Mouse (Mus musculus): ENCODE measurements at regions not wholly inside any gene's neighbourhood (a gene's known extent, or its start where the extent isn't known, plus 50 kb on each side); places are given as distances from the start of the nearest gene placed in this dataset.
A peak's percentile ranks its signal among the peaks of the same experiment; 100 is the strongest.

DNA sequence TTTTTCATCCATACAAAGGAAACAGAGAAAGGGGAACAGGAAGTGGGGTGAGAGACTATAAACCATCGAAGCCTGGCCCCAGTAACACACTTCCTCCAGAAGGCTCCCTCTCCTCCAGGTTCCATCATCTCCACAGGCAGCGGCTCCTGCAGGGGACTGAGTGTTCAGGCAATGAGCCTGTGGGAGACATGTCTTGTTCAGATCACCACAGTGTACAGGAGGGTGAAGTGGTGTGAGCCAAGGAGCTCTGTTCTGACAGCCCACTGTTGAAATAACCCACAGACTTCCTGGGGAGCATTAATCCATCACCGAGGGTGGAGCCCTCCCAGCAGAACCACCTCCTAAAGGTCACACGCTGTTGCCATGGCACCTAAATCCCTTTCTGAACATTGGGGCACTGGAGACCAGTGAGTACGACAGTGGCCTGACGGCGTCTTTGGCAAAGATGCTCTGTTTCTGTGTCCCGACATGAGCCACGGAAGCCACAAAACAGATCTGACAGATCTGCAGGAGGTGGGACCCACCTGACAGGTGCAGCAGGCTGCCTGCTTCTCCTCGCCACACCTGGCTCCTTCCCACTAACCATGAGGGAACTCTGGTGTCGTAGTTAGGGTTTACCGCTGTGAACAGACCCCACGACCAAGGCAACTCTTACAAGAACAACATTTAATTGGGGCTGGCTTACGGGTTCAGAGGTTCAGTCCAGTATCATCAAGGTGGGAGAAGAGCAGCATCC, 60.9 kb downstream of the Psmg1 start:
- no peak for DNase-seq (ENCODE audit: low spot score in 2 of 2)
- intact Hi-C loops (cut with DNase I): no loop called here

DNA sequence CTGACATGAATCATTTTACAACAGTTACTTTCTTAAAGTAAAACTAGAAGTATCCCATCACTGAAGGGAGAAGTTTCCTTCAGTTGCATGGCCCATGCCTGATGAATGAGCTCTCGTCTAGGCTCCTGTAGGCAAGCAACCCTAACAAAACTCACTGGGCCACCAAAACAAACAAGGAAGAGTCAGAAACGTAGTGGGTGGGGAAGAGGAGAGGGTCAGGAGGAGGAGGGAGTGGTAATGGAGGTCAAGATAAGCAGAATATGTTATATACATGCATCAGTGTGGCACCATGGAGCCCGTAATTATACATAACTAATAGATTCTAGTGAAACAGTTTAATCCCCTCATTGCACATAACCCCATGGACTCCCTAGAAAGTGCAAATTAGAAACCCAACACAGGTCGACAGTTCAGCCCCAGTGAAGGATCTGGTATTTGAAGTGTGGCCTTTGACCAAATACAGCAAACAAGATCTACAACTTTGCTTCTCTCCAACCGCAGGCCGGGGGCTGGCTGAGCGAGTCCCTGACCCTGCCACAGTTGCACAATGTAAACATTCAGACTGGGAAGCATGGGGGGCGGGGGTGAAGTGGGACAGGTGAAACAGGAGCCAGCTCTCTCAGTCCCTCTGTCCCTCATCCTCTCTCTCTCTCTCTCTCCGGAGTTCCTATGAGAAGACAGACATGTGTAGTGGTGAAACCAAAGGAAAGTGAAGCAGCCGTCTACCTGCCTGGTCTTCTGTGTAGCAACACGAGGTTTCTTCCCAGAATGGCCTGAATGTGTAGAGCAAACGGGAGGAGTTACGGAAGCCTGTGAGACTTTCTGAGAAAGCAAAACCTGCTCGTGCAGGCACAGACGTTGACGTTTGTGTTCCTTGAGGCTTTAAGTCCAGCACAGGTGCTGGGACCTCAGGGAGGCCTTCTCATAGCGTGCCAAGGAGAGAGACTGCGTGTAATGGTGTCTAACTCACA, 62.2 kb downstream of the Psmg1 start:
- no peak for DNase-seq (ENCODE audit: low spot score in 2 of 2)
- intact Hi-C loops (cut with DNase I): no loop called here

DNA sequence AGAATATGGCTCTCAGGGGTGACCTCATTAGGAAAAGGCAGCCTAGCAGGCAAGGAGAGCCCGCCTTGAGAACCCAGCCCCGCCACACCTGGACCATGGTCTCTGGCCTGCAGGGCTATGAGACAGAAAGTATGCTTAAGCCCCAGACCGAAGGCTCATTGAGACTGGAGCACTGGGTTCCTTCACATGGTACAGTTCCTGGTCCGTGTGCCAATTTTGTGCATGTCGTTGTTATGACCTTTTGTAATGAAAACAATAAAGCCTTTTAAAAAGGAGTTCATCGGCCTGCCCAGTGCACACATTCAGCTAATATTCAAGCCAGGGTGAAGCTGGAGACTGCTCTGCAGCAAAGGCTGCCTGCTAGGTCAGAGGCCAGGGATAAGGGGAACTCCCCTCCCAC, 64.2 kb downstream of the Psmg1 start:
- intact Hi-C loops (cut with DNase I): no loop called here

DNA sequence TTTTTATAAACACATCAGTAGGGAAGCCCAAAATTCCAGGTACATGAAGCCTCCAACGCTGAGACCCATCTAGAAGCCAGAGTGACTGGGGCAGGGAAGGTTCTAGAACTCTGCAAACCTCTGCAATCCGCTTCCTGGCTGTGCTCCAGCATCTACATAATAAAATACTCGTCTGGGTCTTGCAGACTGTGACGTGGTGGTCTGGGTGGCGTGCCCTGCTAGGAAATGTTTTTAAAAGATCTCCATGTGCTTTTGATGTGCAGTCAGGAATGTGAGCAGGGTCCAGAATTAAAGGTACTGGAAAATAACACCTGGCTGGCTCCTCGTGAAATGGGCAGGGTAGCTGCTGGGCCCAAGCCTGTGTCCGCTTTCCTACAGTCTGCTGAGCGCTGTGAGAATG, 66.0 kb downstream of the Psmg1 start:
- DNase-seq (ENCODE audit: low spot score in 2 of 2): no peak
- intact Hi-C loops (cut with DNase I): no loop called here

More for the DNA sequence above, 64.2 kb downstream of the Psmg1 start:
- DNase-seq (ENCODE audit: low spot score in 2 of 2): no peak

DNA sequence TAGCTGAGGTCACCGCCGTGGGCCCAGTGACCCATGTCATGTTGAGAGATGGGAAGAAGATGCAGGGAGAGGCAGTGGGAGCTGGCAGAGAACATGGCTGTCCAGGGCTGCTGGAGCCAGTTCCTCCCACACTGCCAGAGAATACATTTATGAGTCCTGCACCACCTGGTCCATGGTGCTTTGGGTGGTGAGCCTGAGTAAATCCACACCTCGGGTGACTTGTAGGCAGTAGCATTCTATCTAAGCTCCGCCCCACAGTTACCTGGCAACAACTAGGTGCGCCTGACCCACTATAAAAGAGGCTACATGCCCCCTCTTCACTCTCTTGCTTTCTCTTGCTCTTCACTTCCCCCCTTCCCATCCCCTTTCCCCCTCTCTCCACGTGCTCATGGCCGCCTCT, 66.8 kb downstream of the Psmg1 start:
- intact Hi-C loops (cut with DNase I): no loop called here
- DNase-seq (ENCODE audit: low spot score in 2 of 2): no peak

DNA sequence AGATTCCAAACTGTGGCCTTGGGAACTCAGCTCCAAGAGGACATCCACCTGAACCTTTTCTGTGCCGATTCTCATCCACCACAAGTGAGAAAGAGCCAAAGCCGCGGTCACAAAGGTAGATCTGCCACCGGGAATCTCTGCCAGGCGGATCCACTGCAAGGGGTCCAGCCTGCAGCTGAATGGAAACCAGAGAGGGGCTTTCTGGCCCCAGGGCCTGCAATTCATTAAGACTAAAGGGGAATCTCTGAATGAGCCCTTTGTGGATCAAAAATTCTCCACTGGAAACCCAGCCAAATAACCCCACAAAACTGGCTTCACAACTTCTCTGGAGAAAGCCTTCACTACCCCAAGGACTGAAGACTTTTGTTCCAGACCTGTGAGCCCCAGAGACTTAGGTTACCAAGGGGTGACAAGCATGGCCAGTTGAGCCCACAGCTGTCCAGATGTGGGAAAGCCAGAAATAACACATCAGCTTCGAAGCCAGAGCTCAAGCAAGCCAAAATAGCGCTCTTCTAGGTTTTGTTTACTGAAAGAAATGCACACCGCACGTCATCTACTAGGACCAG, 68.3 kb downstream of the Psmg1 start:
- no peak for DNase-seq (ENCODE audit: low spot score in 2 of 2)
- intact Hi-C loops (cut with DNase I): no loop called here

DNA sequence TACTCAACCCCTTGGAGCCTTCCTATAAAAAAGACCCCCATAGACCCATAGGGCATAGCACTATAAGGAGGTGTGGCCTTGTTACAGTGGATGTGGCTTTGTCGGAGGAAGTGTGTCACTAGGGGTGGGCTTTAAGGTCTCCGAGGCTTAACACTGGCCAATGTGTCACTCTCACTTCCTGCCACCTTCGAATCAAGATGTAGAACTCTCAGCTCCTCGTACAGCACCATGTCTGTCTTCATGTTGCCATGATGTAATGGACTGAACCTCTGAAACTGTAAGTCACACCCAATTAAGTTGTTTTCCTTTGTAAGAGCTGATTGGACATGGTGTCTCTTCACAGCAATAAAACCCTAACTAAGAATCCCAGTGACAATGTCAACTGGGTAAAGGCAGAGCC, 69.6 kb downstream of the Psmg1 start:
- no peak for DNase-seq (ENCODE audit: low spot score in 2 of 2)
- intact Hi-C loops (cut with DNase I): no loop called here

DNA sequence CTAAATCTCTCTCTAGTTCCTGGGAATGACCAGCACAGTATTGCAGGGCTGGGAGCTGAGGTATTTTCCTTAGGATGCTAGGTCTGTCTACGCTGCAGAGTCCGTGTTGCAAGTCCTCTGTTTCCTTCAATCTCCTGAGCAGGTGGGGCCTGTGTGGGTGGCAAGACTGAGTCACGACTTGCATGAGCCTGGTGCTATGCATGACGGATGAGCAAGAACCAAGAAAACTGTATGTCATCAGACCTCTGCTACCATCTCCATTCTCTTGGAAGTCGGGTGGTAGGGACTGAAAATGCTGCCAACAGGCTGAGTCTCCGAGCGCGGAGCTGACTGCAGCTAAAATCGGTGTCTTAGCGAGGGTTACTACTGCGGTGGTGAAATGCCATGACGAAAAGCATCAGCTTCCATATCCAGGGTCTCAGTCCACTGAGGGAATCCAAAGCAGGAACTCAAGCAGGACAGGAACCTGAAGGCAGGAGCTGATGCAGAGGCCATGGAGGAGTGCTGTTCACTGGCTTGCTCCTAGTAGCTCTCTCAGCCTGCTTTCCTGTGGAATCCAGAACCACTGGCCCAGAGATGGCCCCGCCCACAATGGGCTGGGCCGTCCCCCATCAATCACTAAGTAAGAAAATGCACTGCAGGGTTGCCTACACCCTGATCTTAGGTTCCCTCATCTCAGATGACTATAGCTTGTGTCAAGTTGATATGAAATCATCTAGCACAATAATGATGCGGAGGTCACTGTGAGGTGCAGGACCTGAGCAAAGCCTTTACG, 71.9 kb downstream of the Psmg1 start:
- intact Hi-C loops (cut with DNase I): no loop called here
- DNase-seq (ENCODE audit: low spot score in 2 of 2): peak in 1 of 2 experiments; percentile 73

DNA sequence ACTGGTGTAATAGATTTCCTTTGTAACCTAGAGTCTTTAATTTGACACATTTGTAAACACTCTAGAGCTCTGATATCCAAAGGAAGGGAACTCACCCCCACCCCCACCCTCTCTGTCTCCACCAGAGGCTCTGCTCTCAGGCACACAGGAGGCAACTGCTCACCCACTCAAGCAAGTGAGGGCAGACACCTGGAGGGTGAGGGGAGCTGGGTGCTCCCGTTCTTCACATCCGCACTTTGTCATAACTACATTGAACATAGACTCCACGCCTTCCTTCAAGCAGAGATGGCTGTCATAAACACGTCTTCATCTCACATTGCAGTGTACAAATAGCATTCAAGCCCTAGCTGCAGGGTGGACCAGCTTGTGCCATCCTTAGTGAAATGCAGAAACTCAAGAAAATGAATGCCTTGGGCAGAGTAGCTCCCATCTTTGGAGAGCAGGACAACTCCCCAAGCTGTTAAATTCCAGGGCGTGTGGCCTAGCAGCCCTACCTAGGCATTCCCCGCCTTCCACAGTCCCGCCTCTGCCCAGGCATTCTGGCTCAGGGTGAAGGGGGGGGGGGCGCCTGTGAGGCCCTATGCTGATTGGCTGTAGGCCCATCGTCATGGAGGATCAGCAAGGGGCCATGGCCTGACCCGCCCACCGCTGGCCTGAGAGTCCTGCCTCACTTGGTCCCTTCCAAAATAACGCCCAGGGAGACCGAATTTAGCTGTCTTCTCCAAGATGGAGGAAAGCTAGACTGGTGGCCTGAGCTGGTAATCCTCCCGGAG, 72.9 kb downstream of the Psmg1 start:
- DNase-seq (ENCODE audit: low spot score in 2 of 2): no peak
- intact Hi-C loops (cut with DNase I): no loop called here

DNA sequence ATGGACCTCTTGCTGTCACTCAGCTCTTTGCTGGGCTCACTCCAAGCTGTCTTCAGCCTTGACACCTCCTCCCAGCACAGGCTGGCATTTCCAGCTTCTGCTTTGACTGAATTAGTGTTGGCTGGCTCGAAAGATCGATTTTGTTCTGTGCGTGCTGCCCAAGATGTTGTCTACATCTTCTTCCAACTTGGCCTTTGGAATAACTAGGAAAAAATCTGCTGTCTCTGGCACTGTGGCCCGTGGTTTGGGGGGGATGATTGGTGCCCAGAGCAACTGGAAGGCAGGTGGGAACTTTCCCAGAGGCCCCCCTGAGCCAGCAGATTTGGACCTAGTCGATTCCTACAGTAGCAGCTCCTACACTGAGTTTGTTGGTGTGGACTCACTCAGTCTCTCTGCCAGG, 76.9 kb downstream of the Psmg1 start:
- intact Hi-C loops (cut with DNase I): no loop called here
- DNase-seq (ENCODE audit: low spot score in 2 of 2): peak; percentile 16 to 48

DNA sequence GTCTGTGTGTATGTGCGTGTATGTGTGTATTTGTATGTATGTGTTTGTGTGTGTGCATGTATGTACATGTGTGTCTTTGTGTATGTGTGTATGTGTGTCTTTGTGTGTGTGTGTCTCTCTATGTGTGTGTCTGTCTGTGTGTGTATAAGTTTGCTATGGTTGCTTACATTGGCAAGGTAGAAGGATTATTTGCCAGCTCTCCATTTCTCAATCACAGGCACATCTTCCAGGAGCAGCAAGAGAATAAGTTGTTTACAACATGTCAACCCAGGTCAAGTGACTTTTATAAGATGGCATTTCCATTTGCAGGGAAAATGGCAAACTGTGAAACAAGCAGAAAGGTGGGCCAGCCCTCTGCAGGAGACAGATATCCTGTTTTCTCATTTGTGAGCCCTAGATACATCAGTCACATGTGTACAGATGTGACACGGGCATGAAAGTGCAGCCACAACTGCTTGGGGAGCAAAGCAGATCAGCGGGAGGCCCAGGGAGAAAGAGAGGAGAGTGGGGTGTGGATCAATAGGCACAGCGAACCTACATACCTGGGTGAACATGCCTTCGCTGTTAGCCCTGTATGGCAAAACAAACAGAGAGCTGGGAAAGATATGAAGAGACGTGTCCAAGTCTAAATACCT, 86.1 kb downstream of the Psmg1 start:
- no peak for DNase-seq (ENCODE audit: low spot score in 2 of 2)
- intact Hi-C loops (cut with DNase I): no loop called here

DNA sequence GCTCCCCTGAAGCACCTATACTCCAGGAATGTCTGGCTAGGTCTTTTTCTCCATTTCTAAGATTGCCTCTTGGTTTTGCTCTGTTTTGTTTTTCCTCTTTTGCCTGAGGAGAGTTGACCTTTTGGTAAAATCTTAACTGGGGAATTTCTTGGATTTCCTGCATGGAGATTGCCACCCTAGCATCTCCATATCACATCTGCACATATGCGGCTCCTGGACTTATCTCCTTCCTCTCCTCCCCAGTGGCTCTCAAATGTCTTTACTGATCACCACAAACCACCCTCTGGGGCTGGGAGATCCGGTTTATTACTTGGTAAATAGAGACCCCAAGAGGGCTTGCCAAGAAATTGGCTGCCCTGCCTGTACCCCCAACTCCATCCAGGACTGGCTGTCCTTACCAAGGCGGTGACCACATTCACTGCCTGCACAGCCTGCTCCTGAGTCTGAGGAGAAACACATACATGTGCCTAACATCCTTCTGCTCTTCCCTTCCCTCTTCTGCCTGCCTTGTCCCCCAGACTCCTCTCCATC, 87.3 kb downstream of the Psmg1 start:
- no peak for DNase-seq (ENCODE audit: low spot score in 2 of 2)
- intact Hi-C loops (cut with DNase I): no loop called here

DNA sequence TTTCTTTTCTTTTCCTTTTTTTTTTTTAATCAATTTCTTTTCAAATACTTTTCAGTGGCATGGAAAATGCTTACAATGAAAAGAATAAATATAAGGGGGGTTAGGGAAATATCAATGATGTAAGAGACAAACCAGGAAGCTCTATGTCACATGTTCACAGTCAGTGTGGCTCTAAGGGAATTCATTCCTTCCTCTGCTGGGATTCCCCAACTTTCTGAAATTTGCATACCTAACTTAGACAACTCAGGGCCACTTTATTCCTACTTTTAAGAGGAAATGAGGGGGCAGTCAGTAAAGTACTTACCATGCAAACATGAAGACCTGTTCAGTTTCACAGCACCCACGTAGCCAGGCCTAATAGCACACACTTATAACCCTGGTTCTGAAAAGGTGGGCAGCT, 88.6 kb downstream of the Psmg1 start:
- no peak for DNase-seq (ENCODE audit: low spot score in 2 of 2)
- intact Hi-C loops (cut with DNase I): no loop called here

DNA sequence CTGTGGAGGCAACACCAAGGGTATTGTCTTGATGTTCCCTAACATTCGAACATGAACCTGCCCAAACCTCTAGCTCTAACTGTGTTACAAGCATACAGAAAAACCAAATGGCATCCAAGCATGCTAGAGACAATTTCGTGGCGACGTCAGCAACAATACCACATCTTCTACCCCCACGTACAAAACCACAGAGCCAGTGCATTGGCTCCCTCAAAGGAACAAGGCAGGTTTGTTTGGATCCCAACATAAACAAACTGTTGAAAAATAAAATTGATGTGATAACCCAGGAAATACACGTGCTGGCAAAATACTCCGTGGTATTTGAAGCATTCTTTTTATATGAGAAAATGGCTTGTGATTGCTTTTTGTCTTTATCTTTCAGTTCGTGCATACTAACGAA, 89.4 kb downstream of the Psmg1 start:
- no peak for DNase-seq (ENCODE audit: low spot score in 2 of 2)

DNA sequence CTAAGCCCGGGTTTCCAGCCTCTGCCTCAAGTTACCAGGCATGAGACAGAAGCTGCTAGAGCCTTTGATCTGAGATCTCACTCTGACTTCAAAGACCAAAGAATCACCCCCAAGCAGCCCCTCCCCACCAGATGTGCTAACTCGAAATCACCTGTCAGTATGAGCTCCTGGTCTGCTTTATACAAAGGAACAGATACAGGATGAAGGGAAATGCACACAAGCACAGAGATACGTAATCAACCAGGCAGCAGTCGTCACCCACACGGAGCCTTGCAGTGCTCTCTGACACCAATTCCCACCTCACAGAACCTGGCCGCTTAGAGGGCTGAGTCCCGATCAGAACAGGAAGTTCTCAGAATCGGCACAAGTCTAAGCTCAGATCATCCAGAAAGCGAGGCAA, 90.6 kb downstream of the Psmg1 start:
- no peak for DNase-seq (ENCODE audit: low spot score in 2 of 2)
- intact Hi-C loops (cut with DNase I): no loop called here

More for the DNA sequence above, 89.4 kb downstream of the Psmg1 start:
- intact Hi-C loops (cut with DNase I): no loop called here

DNA sequence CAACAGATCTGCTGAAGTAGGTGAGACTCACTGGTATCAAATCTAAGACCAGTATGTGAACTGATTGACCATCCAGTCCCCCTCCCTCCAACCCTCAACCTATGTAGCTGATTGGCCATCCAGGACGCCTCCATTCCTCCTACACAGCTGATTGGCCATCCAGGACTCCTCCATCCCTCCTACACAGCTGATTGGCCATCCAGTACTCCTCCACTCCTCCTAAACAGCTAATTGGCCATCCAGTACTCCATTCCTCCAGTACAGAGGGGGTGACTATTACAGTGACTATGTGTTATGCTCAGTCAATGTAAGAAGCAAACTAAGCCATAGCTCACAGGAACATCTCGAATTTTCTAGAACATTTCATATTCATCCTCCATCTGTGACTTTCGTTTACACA, 91.1 kb downstream of the Psmg1 start:
- DNase-seq (ENCODE audit: low spot score in 2 of 2): no peak
- intact Hi-C loops (cut with DNase I): no loop called here

DNA sequence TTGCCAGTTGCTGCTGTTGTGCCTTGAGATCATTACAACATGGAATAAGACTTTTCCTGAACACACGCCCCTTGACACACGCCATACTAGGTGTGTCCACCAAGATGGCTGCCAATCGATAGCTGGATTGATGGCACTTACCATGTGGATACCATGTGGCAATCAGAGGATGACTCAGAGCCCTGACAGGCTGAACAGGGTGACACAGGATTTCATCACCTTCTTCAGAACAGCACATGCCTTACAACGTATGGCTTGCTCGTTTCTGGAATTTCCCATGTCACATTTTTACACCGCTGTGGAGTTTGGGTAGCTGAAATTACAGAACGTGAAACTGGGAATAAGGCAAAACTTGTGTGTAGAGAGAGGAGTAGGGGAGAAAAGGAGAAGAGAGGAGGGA, 92.9 kb downstream of the Psmg1 start:
- intact Hi-C loops (cut with DNase I): no loop called here
- DNase-seq (ENCODE audit: low spot score in 2 of 2): no peak

DNA sequence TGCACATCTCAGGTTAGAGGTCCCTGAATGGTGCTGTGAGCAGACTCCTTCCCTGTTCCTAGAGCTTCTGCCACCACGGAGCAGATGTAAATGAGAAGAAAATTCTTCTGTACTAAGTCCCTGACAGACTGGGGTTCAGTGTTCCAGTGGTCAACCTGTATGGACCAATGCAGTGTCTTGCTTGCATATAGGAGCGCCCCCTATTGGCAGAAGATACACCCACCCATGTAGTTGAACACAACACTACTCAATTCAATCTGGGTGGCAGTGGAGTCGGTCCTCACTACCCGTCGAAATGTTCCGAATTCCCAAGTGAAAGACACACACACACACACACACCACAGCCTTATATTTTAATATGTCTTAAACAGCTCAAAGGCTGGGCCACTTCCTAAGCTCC, 94.6 kb downstream of the Psmg1 start:
- no peak for DNase-seq (ENCODE audit: low spot score in 2 of 2)
- intact Hi-C loops (cut with DNase I): no loop called here
